Mouse (Mus musculus) CH12.LX (cell line): Measurements from ENCODE around the gene Cntrob.

Source experiments
- CHD2 ChIP-seq: IDR thresholded peaks from 2 replicates; pipeline ENCODE4 v1.6.1; 2011; ENCODE audit warnings: low read length, improper control_type of control experiment
- CTCF ChIP-seq, 2 experiments: IDR thresholded peaks in 1 of 2; conservative IDR thresholded peaks in 1 of 2; 2 replicates each; pipeline ENCODE4 v1.5.1; 2011 to 2012; ENCODE audit warnings: low read depth in 2 of 2, low read length in 2 of 2, improper control_type of control experiment in 1 of 2, inconsistent platforms in 1 of 2, mild to moderate bottlenecking in 1 of 2, moderate library complexity in 1 of 2
- E2F4 ChIP-seq: IDR thresholded peaks from 2 replicates; pipeline ENCODE4 v1.6.1; 2011; ENCODE audit warnings: low read depth, low read length, improper control_type of control experiment; ENCODE audit not compliant: insufficient replicate concordance
- GABPA ChIP-seq: IDR thresholded peaks from 2 replicates; pipeline ENCODE4 v1.6.1; 2012; ENCODE audit warnings: low read depth, low read length, improper control_type of control experiment, inconsistent platforms; ENCODE audit not compliant: insufficient replicate concordance
- HCFC1 ChIP-seq: IDR thresholded peaks from 2 replicates; pipeline ENCODE4 v1.6.1; 2012; ENCODE audit warnings: low read depth, mild to moderate bottlenecking, inconsistent platforms, low read length, improper control_type of control experiment
- NELFE ChIP-seq: IDR thresholded peaks from 2 replicates; pipeline ENCODE4 v1.6.1; 2011; ENCODE audit warnings: low read depth, low read length, improper control_type of control experiment
- POLR2A ChIP-seq: IDR thresholded peaks from 2 replicates; pipeline ENCODE4 v1.6.1; 2011; ENCODE audit warnings: low read depth, mild to moderate bottlenecking, improper control_type of control experiment, low read length
- UBTF ChIP-seq: IDR thresholded peaks from 2 replicates; pipeline ENCODE4 v1.6.1; 2012; ENCODE audit warnings: low read depth, mild to moderate bottlenecking, inconsistent platforms, low read length, improper control_type of control experiment, moderate library complexity
- ZC3H11A ChIP-seq: IDR thresholded peaks from 2 replicates; pipeline ENCODE4 v1.6.1; 2012; ENCODE audit warnings: low read depth, mild to moderate bottlenecking, inconsistent platforms, low read length, improper control_type of control experiment

DNA sequence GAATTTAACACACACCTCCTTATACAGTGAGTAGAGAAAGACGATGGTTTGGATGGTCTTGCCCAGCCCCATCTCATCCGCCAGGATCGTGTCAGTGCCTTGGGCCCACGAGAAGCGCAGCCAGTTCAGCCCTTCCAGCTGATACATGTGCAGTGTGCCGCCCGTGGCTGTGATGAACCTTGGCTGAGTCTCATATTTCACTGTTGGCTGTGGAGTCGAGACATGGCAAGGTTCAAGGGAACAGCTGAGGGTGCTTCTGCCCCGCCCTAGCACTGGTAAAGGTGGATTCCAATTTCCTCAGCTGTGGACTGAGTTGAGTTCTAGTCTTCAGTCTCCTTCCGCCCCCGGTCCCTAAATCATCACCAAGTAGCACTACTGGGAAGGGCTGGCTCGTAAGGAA, 34.1 kb upstream of the Cntrob start:
- TF ChIP-seq UBTF = no peak
- TF ChIP-seq POLR2A = no peak
- TF ChIP-seq ZC3H11A = no peak
- TF ChIP-seq CTCF (conservative IDR thresholded peaks at IDR 0.05 in 1 of 2, IDR thresholded peaks at IDR 0.05 in 1 of 2; ENCODE audit: low read depth in 2 of 2, low read length in 2 of 2) = no peak
- no peak for TF ChIP-seq CHD2
- TF ChIP-seq HCFC1 = no peak
- TF ChIP-seq NELFE = no peak
- TF ChIP-seq E2F4 = no peak
- TF ChIP-seq GABPA = no peak
